8 mouse cellular contexts compared by ENCODE assay signal in the genomic region with DNA sequence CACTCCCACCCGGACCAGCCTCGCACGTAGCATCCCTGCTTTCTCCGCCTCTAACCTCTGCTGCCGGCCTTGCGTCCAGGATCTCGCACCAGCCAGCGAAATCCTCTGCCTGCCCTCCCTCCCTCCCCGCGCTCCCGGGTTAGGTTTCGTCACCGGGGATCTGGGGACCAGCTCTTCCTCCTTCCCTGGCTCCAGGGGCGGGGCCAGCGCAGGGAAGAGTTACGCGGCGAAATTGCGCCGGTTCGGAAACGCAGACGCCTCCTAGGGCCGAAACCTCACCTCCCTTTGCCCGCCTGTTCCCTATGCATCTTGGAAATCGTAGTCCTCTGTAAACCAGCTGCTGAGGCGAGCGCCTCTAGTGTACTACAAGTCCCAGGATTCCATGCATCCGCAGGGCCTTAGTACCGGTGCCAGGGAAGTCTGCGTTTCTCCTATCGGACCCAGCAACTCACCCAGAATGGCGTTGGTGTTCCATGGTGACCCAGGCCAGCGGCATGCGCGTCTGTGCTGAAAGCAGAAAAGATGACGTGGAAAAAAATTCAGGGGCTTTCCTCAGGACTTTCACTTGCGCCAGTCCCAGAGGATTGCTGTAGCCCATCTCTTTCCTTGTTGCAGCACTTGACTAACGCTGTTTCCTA. TPM values are rescaled to one million over a fixed set of nuclear protein-coding genes. Genes with fewer than 3 reads are reported as not detected.
A peak's percentile ranks its signal among the peaks of the same experiment; 100 is the strongest.
DNase-seq lines count a peak whose midpoint lies in the region; ATAC-seq lines count a peak whose summit lies in the region.

A gene (minus strand): TSS at position 199 of the 638 bp plus-strand sequence.

- H3K36me3 ChIP-seq in embryonic facial prominence, embryonic 13.5 days, result no peaks in the 10 kb centered on the region
- H3K36me3 ChIP-seq in limb, embryonic 12.5 days, result no peaks in the 10 kb centered on the region
- no peaks in the 10 kb centered on the region for H3K36me3 ChIP-seq in midbrain, embryonic 14.5 days (ENCODE audit: control insufficient read depth, insufficient read depth, low read length)

- H3K27me3 ChIP-seq in embryonic facial prominence, embryonic 13.5 days, result peaks cover 36% of the 10 kb centered on the region
- peaks cover 30% of the 10 kb centered on the region for H3K27me3 ChIP-seq in limb, embryonic 12.5 days
- H3K27me3 ChIP-seq in midbrain, embryonic 14.5 days (ENCODE audit: control insufficient read depth, insufficient read depth, low read length), result no peaks in the 10 kb centered on the region

- peak within 1 kb of the TSS; percentile 97 for H3K4me2 ChIP-seq in embryonic facial prominence, embryonic 13.5 days
- H3K4me2 ChIP-seq in limb, embryonic 12.5 days, result peak within 1 kb of the TSS; percentile 92
- H3K4me2 ChIP-seq in midbrain, embryonic 14.5 days (ENCODE audit: low read length), result peak within 1 kb of the TSS; percentile 98

- WGBS in embryonic facial prominence, embryonic 13.5 days, result under 1% methylated on average over 39 of the region's 39 CpGs
- under 1% methylated on average over 39 of the region's 39 CpGs for WGBS in limb, embryonic 12.5 days
- WGBS in midbrain, embryonic 14.5 days, result under 1% methylated on average over 39 of the region's 39 CpGs

- peak within 1 kb of the TSS; percentile 60 for H3K4me3 ChIP-seq in embryonic facial prominence, embryonic 13.5 days
- peak within 1 kb of the TSS; percentile 56 for H3K4me3 ChIP-seq in limb, embryonic 12.5 days (replicated peaks)
- peak within 1 kb of the TSS; percentile 66 for H3K4me3 ChIP-seq in midbrain, embryonic 14.5 days (replicated peaks; ENCODE audit: low read depth, low read length)

- peak within 1 kb of the TSS; percentile 82 for H3K9ac ChIP-seq in embryonic facial prominence, embryonic 13.5 days
- H3K9ac ChIP-seq in limb, embryonic 12.5 days (replicated peaks), result peak within 1 kb of the TSS; percentile 65
- peak within 1 kb of the TSS; percentile 77 for H3K9ac ChIP-seq in midbrain, embryonic 14.5 days (replicated peaks; ENCODE audit: low read length)

- peak; percentile 98 for DNase-seq in 3134 (ENCODE audit: extremely low read depth, insufficient read length, low spot score)
- DNase-seq in adrenal gland, postnatal 36 days, result peak; percentile 97 to 98
- peak; percentile 97 for DNase-seq in heart, adult 8-10 months (ENCODE audit: low spot score)
- peak; percentile 97 to 98 for DNase-seq in kidney, adult 8-10 months
- DNase-seq in midbrain, embryonic 14.5 days, result peak; percentile 98
- peak; percentile 2 for DNase-seq in spleen, adult 12 weeks (ENCODE audit: low spot score)

- 0 out of 2 replicates have a peak within 1 kb of the TSS, but pooled peaks have one; percentile 57 for H3K27ac ChIP-seq in embryonic facial prominence, embryonic 13.5 days
- H3K27ac ChIP-seq in limb, embryonic 12.5 days, result 0 out of 2 replicates have a peak within 1 kb of the TSS, but pooled peaks have one; percentile 53
- H3K27ac ChIP-seq in midbrain, embryonic 14.5 days (replicated peaks; ENCODE audit: low read depth, low read length), result peak within 1 kb of the TSS; percentile 86

- H3K9me3 ChIP-seq in embryonic facial prominence, embryonic 13.5 days, result no peaks in the 10 kb centered on the region
- no peaks in the 10 kb centered on the region for H3K9me3 ChIP-seq in limb, embryonic 12.5 days
- H3K9me3 ChIP-seq in midbrain, embryonic 14.5 days (ENCODE audit: control insufficient read depth, low read length), result no peaks in the 10 kb centered on the region

- ATAC-seq in embryonic facial prominence, embryonic 13.5 days (ENCODE audit: insufficient number of reproducible peaks, insufficient read depth, low FRiP score, low TSS enrichment, low read depth), result peak; percentile 99
- ATAC-seq in limb, embryonic 12.5 days (ENCODE audit: insufficient number of reproducible peaks, insufficient read depth, low FRiP score, low TSS enrichment, low read depth), result peak; percentile 100
- peak; percentile 96 for ATAC-seq in midbrain, embryonic 14.5 days (ENCODE audit: low FRiP score, low TSS enrichment)

- H3K4me1 ChIP-seq in embryonic facial prominence, embryonic 13.5 days, result peaks cover 9% of the 10 kb centered on the region
- peaks cover 10% of the 10 kb centered on the region for H3K4me1 ChIP-seq in limb, embryonic 12.5 days (replicated peaks)
- peaks cover 14% of the 10 kb centered on the region for H3K4me1 ChIP-seq in midbrain, embryonic 14.5 days (ENCODE audit: control insufficient read depth, insufficient read depth, low read length)

RNA-seq across cellular contexts. Expression of the gene that starts here (rescaled TPM):
- total RNA-seq in adrenal gland, postnatal 36 days (2021), result 1 to 10 TPM; 3.6 to 5.2 TPM
- polyA plus RNA-seq in embryonic facial prominence, embryonic 13.5 days (2015; fragmentation: Nextera tagmentation; extraction: Ambion mirVana), result 0.81 and 1.3 TPM in 2 replicates
- total RNA-seq in heart, adult 8-10 months (2022), result 1 to 10 TPM; 2.4 to 5.0 (median 2.9) TPM
- polyA plus RNA-seq in limb, embryonic 12.5 days (2016; fragmentation: Nextera tagmentation; extraction: Ambion mirVana), result 0.61 and 1.4 TPM in 2 replicates
- 6.2 and 6.8 TPM in 2 replicates for polyA plus RNA-seq in midbrain, embryonic 14.5 days (2014; fragmentation: Nextera tagmentation; extraction: Ambion mirVana)

Comparison
In these comparisons a context has a peak if more than half of its experiments do, and no peak if none do; other contexts are left out.
1. Peak in every context shown above with its lines: DNase-seq, ATAC-seq, H3K4me3 ChIP-seq and H3K27ac ChIP-seq.
2. DNase-seq: peak in every context shown above with its lines; median percentile 98 in 3134; 98 in midbrain, embryonic 14.5 days; 98 in adrenal gland, postnatal 36 days; 98 in kidney, adult 8-10 months; 97 in heart, adult 8-10 months; 2 in spleen, adult 12 weeks.